Mouse (Mus musculus): ENCODE measurements around the gene Rnf135. TPM values are rescaled to one million over a fixed set of nuclear protein-coding genes. Genes with fewer than 3 reads are reported as not detected.
"Not testable (repeated sequence)": the region's sequence is repeated elsewhere in the genome, so short reads cannot be mapped to it uniquely, and the experiment has no call there.

Gene Rnf135
- polyA plus RNA-seq, 1 experiment = 4.8 TPM

GRCm38 (mm10) chr11:80193827-80194226, 10.2 kb downstream of the Rnf135 start:
- no peak for DNase-seq (ENCODE audit: low read depth, low spot score)
- WGBS = 74% methylated on average over 4 of the region's 4 CpGs

GRCm38 (mm10) chr11:80196351-80196750, 12.7 kb downstream of the Rnf135 start:
- 86% methylated on average over 7 of the region's 7 CpGs for WGBS
- DNase-seq (ENCODE audit: low read depth, low spot score) = no peak

- whole genome bisulfite sequencing = 94% methylated on average over 3 of the region's 3 CpGs
Measured at GRCm38 (mm10) chr11:80199316-80199715, 15.7 kb downstream of the Rnf135 start.

GRCm38 (mm10) chr11:80199773-80200172, 16.1 kb downstream of the Rnf135 start:
- 93% methylated on average over 2 of the region's 2 CpGs for WGBS
- DNase-seq (ENCODE audit: low read depth, low spot score) = no peak

More at GRCm38 (mm10) chr11:80199316-80199715, 15.7 kb downstream of the Rnf135 start:
- DNase-seq (ENCODE audit: low read depth, low spot score) = no peak

- no peak for DNase-seq (ENCODE audit: low read depth, low spot score)
- WGBS = 90% methylated on average over 1 of the region's 1 CpGs
Measured at GRCm38 (mm10) chr11:80200326-80200725, 16.7 kb downstream of the Rnf135 start.

GRCm38 (mm10) chr11:80202296-80202695, 18.6 kb downstream of the Rnf135 start:
- DNase-seq (ENCODE audit: low read depth, low spot score) = no peak
- WGBS = 53% methylated on average over 6 of the region's 6 CpGs

GRCm38 (mm10) chr11:80204037-80204436, 20.4 kb downstream of the Rnf135 start:
- WGBS = 76% methylated on average over 3 of the region's 3 CpGs
- DNase-seq (ENCODE audit: low read depth, low spot score) = no peak

- 66% methylated on average over 5 of the region's 5 CpGs for WGBS
- DNase-seq (ENCODE audit: low read depth, low spot score) = no peak
Measured at GRCm38 (mm10) chr11:80204941-80205340, 21.3 kb downstream of the Rnf135 start.

GRCm38 (mm10) chr11:80208465-80208859, 24.8 kb downstream of the Rnf135 start:
- WGBS = 38% methylated on average over 7 of the region's 7 CpGs
- DNase-seq (ENCODE audit: low read depth, low spot score) = no peak

GRCm38 (mm10) chr11:80208860-80209800, 25.5 kb downstream of the Rnf135 start, which contains the start of gene Rhot1:
Gene Rhot1 (plus strand): TSS chr11:80209019.
- under 1% methylated on average over 78 of the region's 78 CpGs for WGBS
- peak; percentile 74 for DNase-seq (ENCODE audit: low read depth, low spot score)

- no peak for DNase-seq (ENCODE audit: low read depth, low spot score)
- WGBS = 21% methylated on average over 6 of the region's 6 CpGs
Measured at GRCm38 (mm10) chr11:80210321-80210720, 26.7 kb downstream of the Rnf135 start.

- WGBS = 80% methylated on average over 2 of the region's 2 CpGs
- DNase-seq (ENCODE audit: low read depth, low spot score) = no peak
Measured at GRCm38 (mm10) chr11:80212282-80212681, 28.6 kb downstream of the Rnf135 start.

GRCm38 (mm10) chr11:80215291-80215690, 31.6 kb downstream of the Rnf135 start:
- DNase-seq (ENCODE audit: low read depth, low spot score) = no peak
- WGBS = 83% methylated on average over 3 of the region's 3 CpGs

- 77% methylated on average over 11 of the region's 11 CpGs for WGBS
- no peak for DNase-seq (ENCODE audit: low read depth, low spot score)
Measured at GRCm38 (mm10) chr11:80218657-80219293, 35.1 kb downstream of the Rnf135 start.

GRCm38 (mm10) chr11:80230066-80230465, 46.4 kb downstream of the Rnf135 start:
- not testable (repeated sequence) for DNase-seq (ENCODE audit: low read depth, low spot score)
- WGBS = 76% methylated on average over 5 of the region's 5 CpGs

GRCm38 (mm10) chr11:80237278-80237677, 53.6 kb downstream of the Rnf135 start:
- WGBS = 55% methylated on average over 3 of the region's 3 CpGs
- no peak for DNase-seq (ENCODE audit: low read depth, low spot score)

- WGBS = 94% methylated on average over 4 of the region's 4 CpGs
- DNase-seq (ENCODE audit: low read depth, low spot score) = no peak
Measured at GRCm38 (mm10) chr11:80238306-80238705, 54.7 kb downstream of the Rnf135 start.

- DNase-seq (ENCODE audit: low read depth, low spot score) = no peak
Measured at GRCm38 (mm10) chr11:80247026-80247425, 63.4 kb downstream of the Rnf135 start.

GRCm38 (mm10) chr11:80248531-80248930, 64.9 kb downstream of the Rnf135 start:
- DNase-seq (ENCODE audit: low read depth, low spot score) = no peak
- WGBS = 89% methylated on average over 3 of the region's 3 CpGs

All from large intestine, adult 2 months (tissue).